Mouse (Mus musculus): ENCODE results near the gene Tead1. TPM values are rescaled to one million over a fixed set of nuclear protein-coding genes. Genes with fewer than 3 reads are reported as not detected.

Gene Tead1
- polyA plus RNA-seq, 1 experiment from 2014 or later = 14.9 TPM

GRCm38 (mm10) chr7:112807401-112807751 is 128.3 kb downstream of the Tead1 start:
- Histone ChIP-seq H3K4me3 (replicated peaks; ENCODE audit: low read depth, low read length) (no peak overlapping the region), H3K9me3 (replicated peaks; ENCODE audit: low read length) (no peaks in the 10 kb centered on the region), H3K4me1 (replicated peaks; ENCODE audit: insufficient read depth, low read length) (peaks cover 34% of the 10 kb centered on the region), H3K27me3 (ENCODE audit: insufficient read depth, low read length) (no peaks in the 10 kb centered on the region), H3K36me3 (ENCODE audit: insufficient read depth, low read length) (no peaks in the 10 kb centered on the region), H3K4me2 (ENCODE audit: low read length) (peak overlapping the region; percentile 50), H3K9ac (ENCODE audit: low read depth, low read length) (no peak overlapping the region), H3K27ac (peak overlapping the region; percentile 91)
- TF ChIP-seq CTCF (IDR thresholded peaks at IDR 0.05; ENCODE audit: low read depth) = no peak
- ATAC-seq (replicated peaks; ENCODE audit: low FRiP score, low read depth) (peak; percentile 69; the same call in 1 of the 2 replicates), DNase-seq (ENCODE audit: low spot score) (peak; percentile 97)
- WGBS = 2% methylated on average over 6 of the region's 6 CpGs

- Histone ChIP-seq H3K4me1 (replicated peaks; ENCODE audit: insufficient read depth, low read length) (peaks cover 24% of the 10 kb centered on the region), H3K4me3 (replicated peaks; ENCODE audit: low read depth, low read length) (no peak overlapping the region), H3K9ac (ENCODE audit: low read depth, low read length) (no peak overlapping the region), H3K4me2 (ENCODE audit: low read length) (no peak overlapping the region), H3K9me3 (replicated peaks; ENCODE audit: low read length) (no peaks in the 10 kb centered on the region), H3K27me3 (ENCODE audit: insufficient read depth, low read length) (no peaks in the 10 kb centered on the region), H3K36me3 (ENCODE audit: insufficient read depth, low read length) (no peaks in the 10 kb centered on the region), H3K27ac (no peak overlapping the region)
- no peak for ATAC-seq (replicated peaks; ENCODE audit: low FRiP score, low read depth)
- peak; percentile 75 for DNase-seq (ENCODE audit: low spot score)
- no peak for TF ChIP-seq CTCF (IDR thresholded peaks at IDR 0.05; ENCODE audit: low read depth)
- WGBS = 32% methylated on average over 7 of the region's 7 CpGs
These were observed 131.6 kb downstream of the Tead1 start for GRCm38 (mm10) chr7:112810752-112811151.

GRCm38 (mm10) chr7:112812037-112812775 is 133.1 kb downstream of the Tead1 start:
- DNase-seq (ENCODE audit: low spot score) (no peak), ATAC-seq (replicated peaks; ENCODE audit: low FRiP score, low read depth) (no peak)
- no peak for TF ChIP-seq CTCF (IDR thresholded peaks at IDR 0.05; ENCODE audit: low read depth)
- H3K27me3 ChIP-seq (ENCODE audit: insufficient read depth, low read length) = no peaks in the 10 kb centered on the region
- no peak overlapping the region for H3K27ac ChIP-seq
- no peak overlapping the region for H3K4me3 ChIP-seq (replicated peaks; ENCODE audit: low read depth, low read length)
- no peaks in the 10 kb centered on the region for H3K9me3 ChIP-seq (replicated peaks; ENCODE audit: low read length)
- no peak overlapping the region for H3K4me2 ChIP-seq (ENCODE audit: low read length)
- H3K4me1 ChIP-seq (replicated peaks; ENCODE audit: insufficient read depth, low read length) = peaks cover 10% of the 10 kb centered on the region
- no peak overlapping the region for H3K9ac ChIP-seq (ENCODE audit: low read depth, low read length)
- WGBS = 76% methylated on average over 10 of the region's 10 CpGs
- H3K36me3 ChIP-seq (ENCODE audit: insufficient read depth, low read length) = no peaks in the 10 kb centered on the region

- H3K27me3 ChIP-seq (ENCODE audit: insufficient read depth, low read length) = no peaks in the 10 kb centered on the region
- DNase-seq (ENCODE audit: low spot score) (no peak), ATAC-seq (replicated peaks; ENCODE audit: low FRiP score, low read depth) (no peak)
- H3K4me3 ChIP-seq (replicated peaks; ENCODE audit: low read depth, low read length) = no peak overlapping the region
- no peaks in the 10 kb centered on the region for H3K36me3 ChIP-seq (ENCODE audit: insufficient read depth, low read length)
- no peak overlapping the region for H3K9ac ChIP-seq (ENCODE audit: low read depth, low read length)
- WGBS = 90% methylated on average over 7 of the region's 7 CpGs
- no peak overlapping the region for H3K27ac ChIP-seq
- no peaks in the 10 kb centered on the region for H3K9me3 ChIP-seq (replicated peaks; ENCODE audit: low read length)
- peaks cover 7% of the 10 kb centered on the region for H3K4me1 ChIP-seq (replicated peaks; ENCODE audit: insufficient read depth, low read length)
- TF ChIP-seq CTCF (IDR thresholded peaks at IDR 0.05; ENCODE audit: low read depth) = peak; percentile 45
- no peak overlapping the region for H3K4me2 ChIP-seq (ENCODE audit: low read length)
These were observed 134.0 kb downstream of the Tead1 start for GRCm38 (mm10) chr7:112813163-112813562.

GRCm38 (mm10) chr7:112813731-112814306 is 134.7 kb downstream of the Tead1 start:
- peaks cover 7% of the 10 kb centered on the region for H3K4me1 ChIP-seq (replicated peaks; ENCODE audit: insufficient read depth, low read length)
- 86% methylated on average over 8 of the region's 8 CpGs for WGBS
- no peaks in the 10 kb centered on the region for H3K9me3 ChIP-seq (replicated peaks; ENCODE audit: low read length)
- TF ChIP-seq CTCF (IDR thresholded peaks at IDR 0.05; ENCODE audit: low read depth) = no peak
- no peaks in the 10 kb centered on the region for H3K27me3 ChIP-seq (ENCODE audit: insufficient read depth, low read length)
- H3K36me3 ChIP-seq (ENCODE audit: insufficient read depth, low read length) = no peaks in the 10 kb centered on the region
- no peak for ATAC-seq (replicated peaks; ENCODE audit: low FRiP score, low read depth)
- H3K4me2 ChIP-seq (ENCODE audit: low read length) = no peak overlapping the region
- no peak overlapping the region for H3K4me3 ChIP-seq (replicated peaks; ENCODE audit: low read depth, low read length)
- H3K9ac ChIP-seq (ENCODE audit: low read depth, low read length) = no peak overlapping the region
- DNase-seq (ENCODE audit: low spot score) = no peak
- H3K27ac ChIP-seq = no peak overlapping the region

GRCm38 (mm10) chr7:112816016-112816415 is 136.9 kb downstream of the Tead1 start:
- no peaks in the 10 kb centered on the region for H3K27me3 ChIP-seq (ENCODE audit: insufficient read depth, low read length)
- H3K4me2 ChIP-seq (ENCODE audit: low read length) = no peak overlapping the region
- no peak for DNase-seq (ENCODE audit: low spot score)
- no peak overlapping the region for H3K4me3 ChIP-seq (replicated peaks; ENCODE audit: low read depth, low read length)
- H3K9me3 ChIP-seq (replicated peaks; ENCODE audit: low read length) = no peaks in the 10 kb centered on the region
- peaks cover 9% of the 10 kb centered on the region; the same call in 1 of the 2 replicates for H3K4me1 ChIP-seq (replicated peaks; ENCODE audit: insufficient read depth, low read length)
- H3K9ac ChIP-seq (ENCODE audit: low read depth, low read length) = no peak overlapping the region
- ATAC-seq (replicated peaks; ENCODE audit: low FRiP score, low read depth) = no peak
- no peaks in the 10 kb centered on the region for H3K36me3 ChIP-seq (ENCODE audit: insufficient read depth, low read length)
- WGBS = 51% methylated on average over 5 of the region's 5 CpGs
- no peak overlapping the region for H3K27ac ChIP-seq
- TF ChIP-seq CTCF (IDR thresholded peaks at IDR 0.05; ENCODE audit: low read depth) = no peak
